Mouse (Mus musculus): ENCODE measurements at regions not wholly inside any gene's neighbourhood (a gene's known extent, or its start where the extent isn't known, plus 50 kb on each side); places are given as distances from the start of the nearest gene placed in this dataset.

- TF ChIP-seq MAX (IDR thresholded peaks at IDR 0.05; ENCODE audit: low read depth) = no peak
- no peak for TF ChIP-seq USF1 (IDR thresholded peaks at IDR 0.05; ENCODE audit: low read depth)
These were observed 562.8 kb upstream of the Sox9 start for GRCm38 (mm10) chr11:112219046-112219720.
